ENCODE assay signal across 8 mouse cellular contexts in genomic region chr14:54413877-54414700, GRCm38 (mm10). TPM values are rescaled to one million over a fixed set of nuclear protein-coding genes. Genes with fewer than 3 reads are reported as not detected.
DNase-seq lines count a peak whose midpoint lies in the region; ATAC-seq and TF ChIP-seq lines count a peak whose summit lies in the region.

No protein-coding gene starts in this region.

- CTCF ChIA-PET in Patski (lab: Charles Lee), result interaction anchor here (0.6 to 2.8 kb wide), 12 partner anchors 13 to 250 kb away, joined by 3 to 12 read pairs (median 4); no protein-coding TSS in a partner anchor

- H3K9me3 ChIP-seq in hindbrain, embryonic 10.5 days, result no peaks in the 10 kb centered on the region
- H3K9me3 ChIP-seq in limb, embryonic 12.5 days, result no peaks in the 10 kb centered on the region
- no peaks in the 10 kb centered on the region for H3K9me3 ChIP-seq in midbrain, postnatal 0 days (ENCODE audit: low read length)

- POLR2A ChIA-PET in Patski (lab: Charles Lee), result interaction anchor here (0.6 to 1.2 kb wide), 3 partner anchors 13 to 183 kb away, joined by 3 read pairs; partner anchors contain the start of gene Mrpl52

- peak overlapping the region; percentile 22 for H3K4me3 ChIP-seq in hindbrain, embryonic 10.5 days
- peak overlapping the region; percentile 16 for H3K4me3 ChIP-seq in limb, embryonic 12.5 days (replicated peaks)
- H3K4me3 ChIP-seq in midbrain, postnatal 0 days (ENCODE audit: low read depth, low read length), result no peak overlapping the region

- in situ Hi-C loops in Patski (cut with MboI; ENCODE audit: low pct_unique_long_range_greater_than_20kb), result loop anchor here (5.0 to 25.0 kb wide), 3 partner anchors 47 to 352 kb away; no protein-coding TSS in a partner anchor

- peaks cover 54% of the 10 kb centered on the region for H3K4me1 ChIP-seq in hindbrain, embryonic 10.5 days (replicated peaks)
- peaks cover 29% of the 10 kb centered on the region for H3K4me1 ChIP-seq in limb, embryonic 12.5 days (replicated peaks)
- no peaks in the 10 kb centered on the region for H3K4me1 ChIP-seq in midbrain, postnatal 0 days (ENCODE audit: insufficient read depth, low read length)

- peak overlapping the region; percentile 55 for H3K4me2 ChIP-seq in limb, embryonic 12.5 days
- H3K4me2 ChIP-seq in midbrain, postnatal 0 days (ENCODE audit: low read depth, low read length, poor library complexity, severe bottlenecking), result peak overlapping the region; percentile 24

- no peaks in the 10 kb centered on the region for H3K36me3 ChIP-seq in hindbrain, embryonic 10.5 days
- no peaks in the 10 kb centered on the region for H3K36me3 ChIP-seq in limb, embryonic 12.5 days
- H3K36me3 ChIP-seq in midbrain, postnatal 0 days (ENCODE audit: insufficient read depth, low read length), result no peaks in the 10 kb centered on the region

- no peak overlapping the region; the same call in 1 of the 2 replicates for H3K9ac ChIP-seq in limb, embryonic 12.5 days (replicated peaks)
- H3K9ac ChIP-seq in midbrain, postnatal 0 days (replicated peaks; ENCODE audit: low read length, poor library complexity, severe bottlenecking), result 0 out of 2 replicates have a peak overlapping the region, but pooled peaks have one; percentile 24

- H3K27me3 ChIP-seq in Patski, result no peaks in the 10 kb centered on the region
- H3K27me3 ChIP-seq in hindbrain, embryonic 10.5 days (ENCODE audit: insufficient read depth, poor library complexity, severe bottlenecking), result peaks cover 55% of the 10 kb centered on the region
- H3K27me3 ChIP-seq in limb, embryonic 12.5 days, result peaks cover 15% of the 10 kb centered on the region
- 0 out of 2 replicates have a peak, but pooled peaks cover 5% of the 10 kb centered on the region for H3K27me3 ChIP-seq in midbrain, postnatal 0 days (ENCODE audit: insufficient read depth, low read length)

- DNase-seq in adrenal gland, postnatal 14 days, result peak; percentile 42
- DNase-seq in adrenal gland, adult 8-10 months, result no peak
- DNase-seq in Patski (ENCODE audit: low read depth, low spot score), result no peak
- no peak for DNase-seq in hindbrain, embryonic 10.5 days (ENCODE audit: low spot score)
- DNase-seq in midbrain, postnatal 0 days (ENCODE audit: low spot score), result no peak
- no peak for DNase-seq in cerebellum, postnatal 10 days

- no peak for TF ChIP-seq CTCF in Patski (IDR thresholded peaks at IDR 0.05)
- no peak for TF ChIP-seq CTCF in midbrain, postnatal 0 days (IDR thresholded peaks at IDR 0.05)

- ATAC-seq in Patski, result peak; percentile 73
- ATAC-seq in limb, embryonic 12.5 days (ENCODE audit: insufficient number of reproducible peaks, insufficient read depth, low FRiP score, low TSS enrichment, low read depth), result peak; percentile 61; the same call in 1 of the 2 replicates
- ATAC-seq in midbrain, postnatal 0 days (ENCODE audit: low FRiP score), result no peak
- ATAC-seq in activated CD4-positive, CD25-positive, alpha-beta regulatory T cell, adult 4 months, result no peak

- WGBS in hindbrain, embryonic 10.5 days, result 6% methylated on average over 18 of the region's 18 CpGs
- 5% methylated on average over 18 of the region's 18 CpGs for WGBS in limb, embryonic 12.5 days
- 14% methylated on average over 18 of the region's 18 CpGs for WGBS in midbrain, postnatal 0 days

- peak overlapping the region; percentile 46; the same call in 1 of the 2 replicates for H3K27ac ChIP-seq in hindbrain, embryonic 10.5 days
- peak overlapping the region; percentile 54; the same call in 1 of the 2 replicates for H3K27ac ChIP-seq in limb, embryonic 12.5 days
- no peak overlapping the region for H3K27ac ChIP-seq in midbrain, postnatal 0 days (ENCODE audit: low read depth, low read length)

RNA-seq across cellular contexts. Expression of gene Slc7a7, which starts 3.5 kb away (rescaled TPM):
- total RNA-seq in adrenal gland, postnatal 14 days (2021), result 4.6 and 6.5 TPM in 2 replicates
- total RNA-seq in adrenal gland, adult 8-10 months (2022), result 1 to 10 TPM; 4.6 to 8.5 (median 6.4) TPM
- polyA plus RNA-seq in Patski (2021), result 8.2 TPM
- polyA plus RNA-seq in hindbrain, embryonic 10.5 days (2016; fragmentation: Nextera tagmentation; extraction: Ambion mirVana), result 5.0 and 5.5 TPM in 2 replicates
- 3.3 and 5.1 TPM in 2 replicates for polyA plus RNA-seq in limb, embryonic 12.5 days (2016; fragmentation: Nextera tagmentation; extraction: Ambion mirVana)
- total RNA-seq in midbrain, postnatal 0 days (2014; rRNA removed), result 3.9 and 7.7 TPM in 2 replicates
- 2.4 and 2.9 TPM in 2 replicates for polyA plus RNA-seq in midbrain, postnatal 0 days (2015; fragmentation: Nextera tagmentation; extraction: Ambion mirVana)
- polyA plus RNA-seq in activated CD4-positive, CD25-positive, alpha-beta regulatory T cell, adult 4 months (2017; shearing (Covaris generic)), result 1 to 10 TPM in 1 of 2 experiments, under 1 TPM in 1; 0.54 to 1.1 TPM

RNA-seq across cellular contexts. Expression of gene Mrpl52, which starts 12.6 kb away (rescaled TPM):
- 186 TPM in 2 replicates for total RNA-seq in adrenal gland, postnatal 14 days (2021)
- 100 to 1,000 TPM; 179 to 219 (median 209) TPM for total RNA-seq in adrenal gland, adult 8-10 months (2022)
- 222 TPM for polyA plus RNA-seq in Patski (2021)
- polyA plus RNA-seq in hindbrain, embryonic 10.5 days (2016; fragmentation: Nextera tagmentation; extraction: Ambion mirVana), result 198 and 224 TPM in 2 replicates
- polyA plus RNA-seq in limb, embryonic 12.5 days (2016; fragmentation: Nextera tagmentation; extraction: Ambion mirVana), result 259 and 277 TPM in 2 replicates
- total RNA-seq in midbrain, postnatal 0 days (2014; rRNA removed), result 98.6 and 104 TPM in 2 replicates
- polyA plus RNA-seq in midbrain, postnatal 0 days (2015; fragmentation: Nextera tagmentation; extraction: Ambion mirVana), result 296 and 303 TPM in 2 replicates
- 100 to 1,000 TPM; 315 to 319 TPM for polyA plus RNA-seq in activated CD4-positive, CD25-positive, alpha-beta regulatory T cell, adult 4 months (2017; shearing (Covaris generic))

RNA-seq across cellular contexts. Expression of gene Mmp14, which starts 17.3 kb away (rescaled TPM):
- total RNA-seq in adrenal gland, postnatal 14 days (2021), result 77.7 and 101 TPM in 2 replicates
- total RNA-seq in adrenal gland, adult 8-10 months (2022), result 10 to 100 TPM; 34.8 to 49.0 (median 44.5) TPM
- polyA plus RNA-seq in Patski (2021), result 35.9 TPM
- polyA plus RNA-seq in hindbrain, embryonic 10.5 days (2016; fragmentation: Nextera tagmentation; extraction: Ambion mirVana), result 75.1 and 76.1 TPM in 2 replicates
- 149 and 176 TPM in 2 replicates for polyA plus RNA-seq in limb, embryonic 12.5 days (2016; fragmentation: Nextera tagmentation; extraction: Ambion mirVana)
- total RNA-seq in midbrain, postnatal 0 days (2014; rRNA removed), result 46.4 and 48.9 TPM in 2 replicates
- 40.6 and 41.8 TPM in 2 replicates for polyA plus RNA-seq in midbrain, postnatal 0 days (2015; fragmentation: Nextera tagmentation; extraction: Ambion mirVana)
- polyA plus RNA-seq in activated CD4-positive, CD25-positive, alpha-beta regulatory T cell, adult 4 months (2017; shearing (Covaris generic)), result under 1 TPM; 0.24 to 0.25 TPM

RNA-seq across cellular contexts. Expression of gene Lrp10, which starts 49.8 kb away (rescaled TPM):
- 92.0 and 92.5 TPM in 2 replicates for total RNA-seq in adrenal gland, postnatal 14 days (2021)
- 100 to 1,000 TPM; 119 to 147 (median 137) TPM for total RNA-seq in adrenal gland, adult 8-10 months (2022)
- 185 TPM for polyA plus RNA-seq in Patski (2021)
- 30.9 and 32.4 TPM in 2 replicates for polyA plus RNA-seq in hindbrain, embryonic 10.5 days (2016; fragmentation: Nextera tagmentation; extraction: Ambion mirVana)
- 28.3 and 28.7 TPM in 2 replicates for polyA plus RNA-seq in limb, embryonic 12.5 days (2016; fragmentation: Nextera tagmentation; extraction: Ambion mirVana)
- 40.2 and 42.1 TPM in 2 replicates for total RNA-seq in midbrain, postnatal 0 days (2014; rRNA removed)
- 29.7 and 31.9 TPM in 2 replicates for polyA plus RNA-seq in midbrain, postnatal 0 days (2015; fragmentation: Nextera tagmentation; extraction: Ambion mirVana)
- polyA plus RNA-seq in activated CD4-positive, CD25-positive, alpha-beta regulatory T cell, adult 4 months (2017; shearing (Covaris generic)), result 10 to 100 TPM; 57.4 to 62.2 TPM

RNA-seq across cellular contexts. Expression of gene Oxa1l, which starts 53.5 kb away (rescaled TPM):
- total RNA-seq in adrenal gland, postnatal 14 days (2021), result 126 and 161 TPM in 2 replicates
- 100 to 1,000 TPM in 1 of 4 experiments, 10 to 100 TPM in 3; 88.8 to 106 (median 90.6) TPM for total RNA-seq in adrenal gland, adult 8-10 months (2022)
- 80.3 TPM for polyA plus RNA-seq in Patski (2021)
- 47.1 and 48.4 TPM in 2 replicates for polyA plus RNA-seq in hindbrain, embryonic 10.5 days (2016; fragmentation: Nextera tagmentation; extraction: Ambion mirVana)
- 47.1 and 50.9 TPM in 2 replicates for polyA plus RNA-seq in limb, embryonic 12.5 days (2016; fragmentation: Nextera tagmentation; extraction: Ambion mirVana)
- total RNA-seq in midbrain, postnatal 0 days (2014; rRNA removed), result 89.2 and 93.9 TPM in 2 replicates
- polyA plus RNA-seq in midbrain, postnatal 0 days (2015; fragmentation: Nextera tagmentation; extraction: Ambion mirVana), result 68.5 and 71.7 TPM in 2 replicates
- polyA plus RNA-seq in activated CD4-positive, CD25-positive, alpha-beta regulatory T cell, adult 4 months (2017; shearing (Covaris generic)), result 10 to 100 TPM; 51.7 to 82.3 TPM

Comparison
In these comparisons a context has a peak if more than half of its experiments do, and no peak if none do; other contexts are left out.
1. ATAC-seq: peak in Patski (single experiment) and limb, embryonic 12.5 days (single experiment); none in midbrain, postnatal 0 days (single experiment) and activated CD4-positive, CD25-positive, alpha-beta regulatory T cell, adult 4 months (single experiment).
2. RNA of gene Mmp14, which starts 17.3 kb away (polyA plus RNA-seq): 149 to 176 TPM in limb, embryonic 12.5 days, 75.1 to 76.1 TPM in hindbrain, embryonic 10.5 days, 40.6 to 41.8 TPM in midbrain, postnatal 0 days and 35.9 TPM in Patski (single experiment); 0.24 to 0.25 TPM in activated CD4-positive, CD25-positive, alpha-beta regulatory T cell, adult 4 months; every median in the first group is over 10 times any median in the second.